Mouse (Mus musculus) heart, postnatal 0 days (tissue): Measurements from ENCODE around the gene Ipo9. TPM values are rescaled to one million over a fixed set of nuclear protein-coding genes. Genes with fewer than 3 reads are reported as not detected.

ENCODE experiments used
- ATAC-seq: fragments of 200-750 bp; cut with Nextera tagmentation; 2 replicates; pipeline ENCODE4 v1.8.0; 2017; ENCODE audit warnings: low read depth, moderate number of reproducible peaks, moderate library complexity; ENCODE audit not compliant: insufficient read depth
- DNase-seq: peaks from one replicate; pipeline ENCODE4 v3.0.0-alpha.2; 2016; ENCODE audit warnings: low spot score
- H3K27ac ChIP-seq: fragments of 300-500 bp; sonication (generic); 2 replicates; pipeline ENCODE4 v1.5.1; 2014; ENCODE audit warnings: low read depth, mild to moderate bottlenecking
- H3K27me3 ChIP-seq: fragments of 300-500 bp; sonication (generic); 2 replicates; pipeline ENCODE4 v1.6.1; 2014; ENCODE audit warnings: low read length, mixed read lengths; ENCODE audit not compliant: control insufficient read depth, insufficient read depth
- H3K36me3 ChIP-seq: fragments of 300-500 bp; sonication (generic); replicated peaks from 2 replicates; pipeline ENCODE4 v1.6.1; 2014; ENCODE audit warnings: low read length, mixed read lengths; ENCODE audit not compliant: control insufficient read depth, insufficient read depth
- H3K4me1 ChIP-seq: fragments of 300-500 bp; sonication (generic); 2 replicates; pipeline ENCODE4 v1.6.1; 2014; ENCODE audit warnings: antibody characterized with exemption; ENCODE audit not compliant: control insufficient read depth, insufficient read depth
- H3K4me2 ChIP-seq: fragments of 300-500 bp; sonication (generic); 2 replicates; pipeline ENCODE4 v1.6.1; 2014; ENCODE audit warnings: low read depth, mild to moderate bottlenecking, low read length, moderate library complexity
- H3K4me3 ChIP-seq: fragments of 300-500 bp; sonication (generic); 2 replicates; pipeline ENCODE4 v1.5.1; 2014; ENCODE audit warnings: low read depth, low read length
- H3K9ac ChIP-seq: fragments of 300-500 bp; sonication (generic); replicated peaks from 2 replicates; pipeline ENCODE4 v1.6.1; 2014; ENCODE audit warnings: low read depth, low read length, mixed read lengths
- H3K9me3 ChIP-seq: fragments of 300-500 bp; sonication (generic); replicated peaks from 2 replicates; pipeline ENCODE4 v1.6.1; 2016; ENCODE audit warnings: low read length; ENCODE audit not compliant: control insufficient read depth
- CTCF ChIP-seq: IDR thresholded peaks from 2 replicates; pipeline ENCODE4 v1.5.1; 2016; ENCODE audit warnings: antibody characterized with exemption, control low read depth, low read depth
- EP300 ChIP-seq: IDR thresholded peaks from 2 replicates; pipeline ENCODE4 v1.6.1; 2016; ENCODE audit warnings: antibody characterized with exemption, low read depth
- WGBS: fragments of 180-500 bp; shearing (Covaris S2); extraction: QIAGEN DNeasy Blood & Tissue Kit; methylation state at CpG from one replicate; pipeline ENCODE4 v1.1.7; 2014; 5-methylcytosine and 5-hydroxymethylcytosine counted together
- polyA plus RNA-seq: library from polyadenylated mRNA; unstranded; fragments of >200 nt; fragmentation: Nextera tagmentation; extraction: Ambion mirVana; gene quantifications from 2 replicates; pipeline ENCODE4 v1.2.1, GENCODE M21; 2015
- total RNA-seq: library from RNA; depleted of rRNA; stranded (reverse); fragments of >200 nt; gene quantifications from 2 replicates; pipeline ENCODE4 v1.2.3, GENCODE M21; 2014; ENCODE audit warnings: low replicate concordance

Ipo9 gene
- total and polyA plus RNA-seq, 2 experiments from 2014 or later, result 32.3 to 41.0 TPM

DNA sequence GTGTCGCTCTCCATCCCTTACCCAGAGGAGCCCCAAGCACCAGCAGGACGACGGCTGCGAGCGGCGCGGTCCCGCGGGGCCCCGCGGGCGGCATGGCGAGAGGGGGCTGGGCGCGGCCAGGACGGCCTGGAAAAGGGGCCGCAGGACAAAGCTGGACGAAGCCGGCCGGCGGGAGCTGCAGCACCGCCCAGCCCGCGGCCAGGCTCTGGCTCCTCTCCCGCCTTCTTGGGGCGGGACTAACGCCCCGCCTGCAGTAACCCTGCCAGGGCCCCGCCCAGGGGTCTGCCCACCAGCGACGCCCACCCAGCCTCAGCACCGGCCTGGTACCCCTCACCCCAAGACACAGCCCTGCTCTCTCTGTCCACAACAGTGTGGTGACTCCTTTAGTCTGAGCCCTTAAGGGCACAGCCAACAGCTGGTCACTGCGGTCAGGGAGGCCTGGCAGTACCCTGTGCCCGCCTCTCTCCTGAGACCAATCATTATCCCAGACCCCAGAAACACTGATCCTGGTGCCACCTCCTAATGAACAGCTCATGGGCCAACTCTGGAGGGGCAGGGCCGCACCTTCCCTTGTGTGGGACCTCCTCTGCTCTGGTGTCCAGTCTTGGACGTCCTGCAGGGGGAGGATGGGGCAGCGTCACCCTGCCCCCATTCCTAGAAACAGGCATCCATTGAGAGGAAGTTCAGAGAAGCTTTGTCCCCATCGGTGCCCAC lies 55.3 kb downstream of the Ipo9 start, which contains the start of gene Shisa4:
Gene Shisa4, minus strand, starts transcription at position 370 of the 714 bp plus-strand sequence.
- ATAC-seq (peak; percentile 78), DNase-seq (peak; percentile 66)
- H3K9me3 ChIP-seq, result no peaks in the 10 kb centered on the region
- H3K4me2 ChIP-seq, result peak within 1 kb of the TSS; percentile 85
- H3K4me3 ChIP-seq, result peak within 1 kb of the TSS; percentile 57
- no peak for TF ChIP-seq EP300
- no peak for TF ChIP-seq CTCF
- H3K27me3 ChIP-seq, result no peaks in the 10 kb centered on the region
- peak within 1 kb of the TSS; percentile 63 for H3K9ac ChIP-seq
- 3% methylated on average over 38 of the region's 38 CpGs for WGBS
- peak within 1 kb of the TSS; percentile 61 for H3K27ac ChIP-seq
- peaks cover 22% of the 10 kb centered on the region for H3K4me1 ChIP-seq
- H3K36me3 ChIP-seq, result no peaks in the 10 kb centered on the region

DNA sequence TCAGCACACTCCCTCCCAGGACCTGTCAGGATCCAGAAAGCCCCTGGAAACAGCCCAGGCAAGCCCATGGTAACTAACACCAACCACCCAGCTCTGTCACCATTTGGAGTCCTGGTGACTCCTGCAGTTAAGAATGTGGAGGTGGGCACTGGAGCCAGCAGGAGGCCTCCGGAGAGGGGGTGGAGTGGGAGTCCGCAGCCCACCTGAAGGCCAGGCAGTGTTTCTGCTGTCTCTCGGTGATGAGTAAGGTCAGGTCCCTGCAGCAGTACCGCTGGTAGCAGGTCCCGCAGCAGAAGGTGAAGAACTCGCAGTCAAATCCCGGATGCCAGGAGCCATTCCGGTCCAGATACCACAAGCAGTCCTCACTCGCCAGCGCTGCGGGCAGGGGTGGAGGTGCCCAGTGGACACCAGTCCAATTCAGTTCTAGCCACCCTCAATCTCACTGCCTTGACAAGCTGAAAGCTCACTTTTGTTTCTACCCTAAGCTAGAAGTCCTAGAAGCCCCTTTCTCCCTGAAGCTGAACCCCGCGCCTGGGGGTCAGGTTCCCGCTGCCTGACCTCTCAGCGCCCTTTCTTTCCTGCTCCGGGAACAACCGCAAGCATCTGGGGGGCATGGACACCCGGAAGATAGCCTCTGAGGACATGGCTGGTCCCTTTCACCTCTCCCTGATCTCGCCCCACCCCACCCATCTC lies 56.0 kb downstream of the Ipo9 start:
- Histone ChIP-seq H3K9me3 (no peaks in the 10 kb centered on the region), H3K4me1 (peaks cover 19% of the 10 kb centered on the region), H3K9ac (peak overlapping the region; percentile 63), H3K36me3 (no peaks in the 10 kb centered on the region), H3K4me2 (peak overlapping the region; percentile 85), H3K27me3 (peaks cover 5% of the 10 kb centered on the region; the same call in 1 of the 2 replicates), H3K4me3 (peak overlapping the region; percentile 57), H3K27ac (peak overlapping the region; percentile 61)
- TF ChIP-seq CTCF, result no peak
- TF ChIP-seq EP300, result no peak
- 3% methylated on average over 19 of the region's 19 CpGs for WGBS
- no peak for DNase-seq
- no peak for ATAC-seq

DNA sequence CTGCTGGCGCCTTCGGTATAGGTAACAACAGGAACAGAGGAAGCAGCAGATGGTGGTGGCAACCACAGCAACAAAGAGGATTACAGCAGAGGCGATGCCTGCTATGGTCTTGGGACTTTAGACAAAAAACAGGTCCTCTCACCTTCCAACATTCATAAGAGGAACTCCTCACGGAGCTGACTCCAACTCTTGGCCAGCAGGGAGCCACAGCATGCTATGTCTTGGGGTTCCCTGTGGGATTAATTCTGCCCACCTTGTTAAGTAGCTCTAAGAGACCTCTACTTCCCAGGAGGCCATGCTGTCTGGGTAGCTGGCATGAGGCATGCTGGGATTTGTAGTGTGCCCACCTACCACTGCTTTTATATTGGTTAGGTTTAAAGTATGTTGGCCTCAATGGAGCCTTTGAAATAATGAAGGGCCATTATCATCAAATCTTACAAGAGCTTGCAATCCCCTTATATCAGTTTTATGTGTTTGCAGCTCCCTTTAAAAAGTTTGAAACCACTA lies 57.1 kb downstream of the Ipo9 start:
- Histone ChIP-seq H3K9me3 (no peaks in the 10 kb centered on the region), H3K4me2 (no peak overlapping the region), H3K27ac (no peak overlapping the region), H3K4me1 (peaks cover 8% of the 10 kb centered on the region), H3K27me3 (peaks cover 15% of the 10 kb centered on the region), H3K9ac (no peak overlapping the region), H3K36me3 (no peaks in the 10 kb centered on the region), H3K4me3 (no peak overlapping the region)
- 82% methylated on average over 4 of the region's 4 CpGs for WGBS
- TF ChIP-seq CTCF, result no peak
- no peak for TF ChIP-seq EP300
- DNase-seq, result no peak
- ATAC-seq, result no peak

GRCm38 (mm10) chr1:135369415-135369814 lies 60.9 kb downstream of the Ipo9 start:
- no peak for ATAC-seq
- no peak for TF ChIP-seq CTCF
- TF ChIP-seq EP300, result no peak

DNA sequence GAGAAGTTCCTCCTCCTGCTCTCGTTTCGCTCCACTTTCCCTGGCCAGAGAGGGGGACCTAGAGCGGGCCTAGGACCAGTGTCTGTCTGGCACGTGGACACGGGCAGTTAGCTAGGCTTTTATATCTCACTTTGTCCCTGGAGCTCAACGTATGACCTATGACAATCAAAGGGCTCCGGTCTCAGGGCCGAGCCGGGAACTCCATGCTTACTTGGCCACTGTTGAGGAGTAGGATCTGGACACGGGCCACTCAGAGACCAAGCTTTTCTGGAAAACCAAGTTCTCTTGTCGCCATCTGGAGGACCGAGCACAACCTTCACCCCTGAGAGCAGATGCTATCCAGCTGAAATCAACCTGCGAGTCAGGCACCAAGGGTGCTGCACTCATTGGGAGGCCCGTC lies 61.3 kb downstream of the Ipo9 start:
- H3K27me3 ChIP-seq, result peaks cover 21% of the 10 kb centered on the region
- H3K4me1 ChIP-seq, result no peaks in the 10 kb centered on the region
- H3K27ac ChIP-seq, result no peak overlapping the region
- H3K4me3 ChIP-seq, result peak overlapping the region; percentile 42
- no peaks in the 10 kb centered on the region for H3K9me3 ChIP-seq
- peak overlapping the region; percentile 84 for H3K4me2 ChIP-seq
- 0 out of 2 replicates have a peak overlapping the region, but pooled peaks have one; percentile 39 for H3K9ac ChIP-seq
- WGBS, result 15% methylated on average over 14 of the region's 14 CpGs
- DNase-seq (no peak), ATAC-seq (peak; percentile 31)
- TF ChIP-seq EP300 (no peak), CTCF (peak; percentile 47)
- H3K36me3 ChIP-seq, result no peaks in the 10 kb centered on the region

More at GRCm38 (mm10) chr1:135369415-135369814, 60.9 kb downstream of the Ipo9 start:
- Histone ChIP-seq H3K27ac (no peak overlapping the region), H3K4me1 (no peaks in the 10 kb centered on the region), H3K4me2 (no peak overlapping the region), H3K27me3 (peaks cover 16% of the 10 kb centered on the region), H3K36me3 (no peaks in the 10 kb centered on the region), H3K4me3 (no peak overlapping the region), H3K9me3 (no peaks in the 10 kb centered on the region), H3K9ac (no peak overlapping the region)
- WGBS, result 82% methylated on average over 5 of the region's 5 CpGs
- no peak for DNase-seq
